Mouse (Mus musculus) T-helper 2 cell (primary cell): ENCODE data around the gene Ophn1.

Experiments
- in situ Hi-C: fragments of 300-600 bp; cut with MboI, MseI; formaldehyde crosslinking; loops from one replicate; pipeline ENCODE4 v1.15.1; 2025; ENCODE audit warnings: high pct_unique_total_duplicates

Ophn1 gene

GRCm38 (mm10) chrX:98835989-98836388, 54.8 kb downstream of the Ophn1 start:
- in situ Hi-C loops: no loop called here

- in situ Hi-C loops: loop anchor here (10.0 kb wide), 1 partner anchor 1729 kb away; the partner anchor contains the start of gene Pgr15l
Measured at GRCm38 (mm10) chrX:98803813-98804212, 87.0 kb downstream of the Ophn1 start.

- in situ Hi-C loops: no loop called here
Measured at GRCm38 (mm10) chrX:98774247-98774950, 116.4 kb downstream of the Ophn1 start.

- in situ Hi-C loops: no loop called here
Measured at GRCm38 (mm10) chrX:98755089-98755488, 135.7 kb downstream of the Ophn1 start.

- in situ Hi-C loops: no loop called here
Measured at GRCm38 (mm10) chrX:98751279-98751817, 139.5 kb downstream of the Ophn1 start.

GRCm38 (mm10) chrX:98736758-98737157, 154.1 kb downstream of the Ophn1 start:
- in situ Hi-C loops: no loop called here

GRCm38 (mm10) chrX:98722991-98723390, 167.8 kb downstream of the Ophn1 start:
- in situ Hi-C loops: loop anchor here (25.0 kb wide), 1 partner anchor 189 kb away; no protein-coding TSS in a partner anchor

GRCm38 (mm10) chrX:98707766-98708165, 183.1 kb downstream of the Ophn1 start:
- in situ Hi-C loops: loop anchor here (25.0 kb wide), 1 partner anchor 205 kb away; no protein-coding TSS in a partner anchor

GRCm38 (mm10) chrX:98701635-98702034, 189.2 kb downstream of the Ophn1 start:
- in situ Hi-C loops: loop anchor here (25.0 kb wide), 1 partner anchor 211 kb away; no protein-coding TSS in a partner anchor

GRCm38 (mm10) chrX:98682603-98683002, 208.2 kb downstream of the Ophn1 start:
- in situ Hi-C loops: no loop called here

GRCm38 (mm10) chrX:98681281-98681680, 209.5 kb downstream of the Ophn1 start:
- in situ Hi-C loops: no loop called here

- in situ Hi-C loops: no loop called here
Measured at GRCm38 (mm10) chrX:98670988-98671387, 219.8 kb downstream of the Ophn1 start.

GRCm38 (mm10) chrX:98651431-98651830, 239.4 kb downstream of the Ophn1 start:
- in situ Hi-C loops: no loop called here

GRCm38 (mm10) chrX:98628666-98629404, 262.0 kb downstream of the Ophn1 start:
- in situ Hi-C loops: loop anchor here (10.0 kb wide), 2 partner anchors 654 to 1724 kb away; no protein-coding TSS in a partner anchor

GRCm38 (mm10) chrX:98618865-98619264, 272.0 kb downstream of the Ophn1 start:
- in situ Hi-C loops: loop anchor here (25.0 kb wide), 1 partner anchor 1182 kb away; no protein-coding TSS in a partner anchor

- in situ Hi-C loops: loop anchor here (25.0 kb wide), 1 partner anchor 1180 kb away; no protein-coding TSS in a partner anchor
Measured at GRCm38 (mm10) chrX:98617426-98617825, 273.4 kb downstream of the Ophn1 start.

GRCm38 (mm10) chrX:98574201-98574600, 316.6 kb downstream of the Ophn1 start:
- in situ Hi-C loops: no loop called here

GRCm38 (mm10) chrX:98546458-98546857, 344.4 kb downstream of the Ophn1 start:
- in situ Hi-C loops: no loop called here

GRCm38 (mm10) chrX:98515329-98515728, 375.5 kb downstream of the Ophn1 start:
- in situ Hi-C loops: loop anchor here (25.0 kb wide), 1 partner anchor 547 kb away; no protein-coding TSS in a partner anchor

GRCm38 (mm10) chrX:98514359-98514904, 376.4 kb downstream of the Ophn1 start:
- in situ Hi-C loops: loop anchor here (25.0 kb wide), 1 partner anchor 548 kb away; no protein-coding TSS in a partner anchor
